Mouse (Mus musculus): ENCODE measurements around the gene Mmp10. TPM values are rescaled to one million over a fixed set of nuclear protein-coding genes. Genes with fewer than 3 reads are reported as not detected.

The Mmp10 gene
- not detected in 2 replicates for polyA plus RNA-seq (2012; ENCODE audit: insufficient read depth, insufficient read length, missing spikeins)

DNA sequence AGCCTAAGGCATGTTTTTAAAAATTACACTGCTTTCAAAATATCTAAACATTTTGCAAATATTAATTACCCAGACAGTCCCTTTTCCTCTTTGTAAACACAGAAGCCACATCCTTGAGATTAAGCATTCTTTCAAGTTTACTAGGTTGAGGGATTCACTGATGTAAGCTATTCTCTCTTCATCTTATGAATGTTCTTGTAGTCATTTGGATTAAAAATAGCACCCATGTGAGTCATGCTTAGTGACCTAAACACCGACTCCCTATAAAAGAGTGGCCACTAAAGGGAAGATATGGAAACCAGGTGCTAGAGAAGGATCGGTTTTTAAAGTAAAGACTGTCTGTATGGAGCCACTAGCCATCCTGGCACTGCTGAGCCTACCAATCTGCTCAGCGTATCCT, at the start of gene Mmp10:
Gene Mmp10 (plus strand): TSS at position 302 of the 400 bp plus-strand sequence.
- Histone ChIP-seq H3K4me3 (ENCODE audit: insufficient read depth, low read depth, low read length) (no peak within 1 kb of the TSS), H3K27ac (replicated peaks; ENCODE audit: low read depth, low read length) (no peak within 1 kb of the TSS), H3K4me1 (ENCODE audit: control insufficient read depth, insufficient read depth, insufficient read length, low read length) (no peaks in the 10 kb centered on the region)

DNA sequence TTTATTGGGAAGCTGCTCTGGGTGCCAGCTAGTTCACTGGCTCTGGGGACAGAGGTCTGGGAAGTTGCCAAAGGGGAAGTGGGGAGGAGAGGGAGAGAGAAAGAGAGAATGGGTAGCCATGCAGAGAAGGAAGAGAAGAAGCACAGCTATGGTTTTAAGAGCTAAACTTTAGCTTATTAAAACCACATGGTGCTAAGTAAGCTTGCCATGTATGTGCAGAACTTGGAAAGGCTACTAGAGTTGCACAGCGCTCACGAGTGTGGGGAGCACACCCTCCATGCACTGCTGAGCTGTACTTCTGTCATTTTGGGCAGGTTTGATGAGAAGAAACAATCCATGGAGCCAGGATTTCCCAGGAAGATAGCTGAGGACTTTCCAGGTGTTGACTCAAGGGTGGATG, 48.9 kb upstream of the Mmp10 start:
- H3K4me1 ChIP-seq (ENCODE audit: control insufficient read depth, insufficient read depth, insufficient read length, low read length): no peaks in the 10 kb centered on the region
- H3K4me3 ChIP-seq (ENCODE audit: insufficient read depth, low read depth, low read length): no peak overlapping the region
- no peak overlapping the region for H3K27ac ChIP-seq (replicated peaks; ENCODE audit: low read depth, low read length)

DNA sequence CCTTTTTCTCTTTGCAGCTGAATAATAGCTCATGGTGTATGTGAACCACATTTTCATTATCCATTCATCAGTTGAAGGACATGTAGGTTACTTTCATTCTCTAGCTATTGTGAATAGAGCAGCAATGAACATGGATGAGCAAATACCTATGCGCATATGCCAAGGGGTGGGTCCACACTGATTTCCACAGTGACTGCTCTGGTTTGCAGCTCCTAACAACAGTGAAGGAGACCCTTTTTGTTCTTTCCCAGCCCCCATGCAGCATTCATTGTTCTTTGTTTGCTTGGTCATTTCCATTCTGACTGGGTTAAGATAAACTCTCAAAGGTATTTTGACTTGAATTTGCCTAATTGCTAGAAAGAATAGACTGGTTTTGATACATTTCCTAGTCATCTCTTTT, 31.9 kb upstream of the Mmp10 start:
- H3K4me3 ChIP-seq (ENCODE audit: insufficient read depth, low read depth, low read length): no peak overlapping the region
- no peaks in the 10 kb centered on the region for H3K4me1 ChIP-seq (ENCODE audit: control insufficient read depth, insufficient read depth, insufficient read length, low read length)
- H3K27ac ChIP-seq (replicated peaks; ENCODE audit: low read depth, low read length): no peak overlapping the region

- Histone ChIP-seq H3K4me1 (ENCODE audit: control insufficient read depth, insufficient read depth, insufficient read length, low read length) (no peaks in the 10 kb centered on the region), H3K27ac (replicated peaks; ENCODE audit: low read depth, low read length) (no peak overlapping the region), H3K4me3 (ENCODE audit: insufficient read depth, low read depth, low read length) (no peak overlapping the region)
Observed at GRCm38 (mm10) chr9:7483684-7484394, 18.3 kb upstream of the Mmp10 start.

DNA sequence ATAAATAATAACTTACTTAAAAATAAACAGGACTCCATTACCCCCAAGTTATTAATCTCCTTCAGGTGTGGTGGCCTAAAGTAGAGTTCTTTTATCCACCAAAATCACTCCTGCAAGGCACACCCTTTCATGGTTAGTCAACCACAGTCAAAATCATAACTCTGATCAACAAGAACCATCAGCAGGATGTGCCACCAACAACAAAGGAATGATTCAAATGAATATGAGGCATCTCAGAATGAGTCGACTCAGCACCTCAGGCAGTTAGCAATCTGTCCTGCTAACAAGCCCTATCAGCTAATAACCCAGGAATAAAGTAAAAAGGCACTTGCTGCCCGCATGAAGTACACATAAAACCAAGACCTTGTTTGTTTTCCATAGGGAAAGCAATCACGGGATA, 1.0 kb upstream of the Mmp10 start:
- Histone ChIP-seq H3K4me3 (ENCODE audit: insufficient read depth, low read depth, low read length) (no peak overlapping the region), H3K4me1 (ENCODE audit: control insufficient read depth, insufficient read depth, insufficient read length, low read length) (no peaks in the 10 kb centered on the region), H3K27ac (replicated peaks; ENCODE audit: low read depth, low read length) (no peak overlapping the region)

- Histone ChIP-seq H3K4me1 (ENCODE audit: control insufficient read depth, insufficient read depth, insufficient read length, low read length) (no peaks in the 10 kb centered on the region), H3K27ac (replicated peaks; ENCODE audit: low read depth, low read length) (no peak overlapping the region), H3K4me3 (ENCODE audit: insufficient read depth, low read depth, low read length) (no peak overlapping the region)
Observed at GRCm38 (mm10) chr9:7507321-7507876, 5.2 kb downstream of the Mmp10 start.

DNA sequence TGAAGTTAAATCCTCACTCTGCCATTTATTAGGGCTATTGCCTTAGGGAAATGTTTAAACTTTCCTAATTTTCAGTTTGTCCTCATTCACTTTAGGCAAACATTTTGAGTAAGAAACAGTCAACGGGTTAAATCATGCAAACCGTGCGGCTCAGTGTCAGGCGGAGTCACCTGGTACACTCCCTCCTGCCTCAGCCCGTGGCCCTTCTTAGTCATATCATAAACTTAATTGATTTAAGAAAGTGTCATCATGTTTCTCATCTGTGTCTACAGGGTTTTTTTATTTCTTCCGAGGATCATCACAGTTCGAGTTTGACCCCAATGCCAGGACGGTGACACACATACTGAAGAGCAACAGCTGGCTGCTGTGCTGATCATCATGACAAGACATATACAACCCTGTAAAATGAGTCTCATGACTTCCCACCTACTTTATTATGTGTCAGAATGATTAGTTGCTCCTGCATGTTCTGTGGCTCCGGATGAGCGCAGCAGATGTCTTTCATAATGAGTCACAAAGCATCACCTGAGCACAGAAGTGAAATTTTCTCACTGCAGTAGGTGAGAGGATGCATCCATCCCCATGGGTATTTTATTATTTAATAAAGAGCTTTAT, 7.6 kb downstream of the Mmp10 start:
- H3K4me1 ChIP-seq (ENCODE audit: control insufficient read depth, insufficient read depth, insufficient read length, low read length): no peaks in the 10 kb centered on the region
- H3K4me3 ChIP-seq (ENCODE audit: insufficient read depth, low read depth, low read length): no peak overlapping the region
- H3K27ac ChIP-seq (replicated peaks; ENCODE audit: low read depth, low read length): no peak overlapping the region

DNA sequence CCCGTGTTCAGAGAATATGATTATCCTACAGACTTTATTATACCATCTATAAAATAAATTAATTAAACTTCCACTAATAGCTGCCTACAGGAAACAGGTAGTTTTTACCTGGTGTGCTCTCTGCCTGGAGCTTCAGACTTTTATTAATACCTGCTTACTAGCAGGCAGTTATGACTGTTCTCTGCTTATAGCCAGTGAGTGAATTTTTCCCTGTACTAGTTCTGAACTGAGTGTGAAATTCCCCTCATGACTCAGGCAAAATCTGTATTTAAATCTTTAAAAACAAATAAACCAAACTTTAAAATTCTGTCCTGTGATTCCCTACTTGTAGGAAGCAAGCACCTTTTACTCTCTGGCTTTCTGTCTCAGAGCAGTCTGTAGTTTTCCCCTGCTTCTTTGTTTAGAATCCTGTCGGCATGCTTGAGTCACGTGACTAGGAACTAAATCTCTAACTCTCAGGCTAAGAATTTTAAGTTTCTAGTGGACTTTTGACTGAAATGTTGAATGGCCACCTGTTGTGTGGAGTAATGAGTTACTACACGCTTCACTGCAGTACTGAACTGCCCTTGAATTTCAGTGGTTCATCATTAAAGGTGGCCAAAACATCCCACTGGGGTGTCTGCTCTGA, 15.9 kb downstream of the Mmp10 start:
- no peak overlapping the region for H3K4me3 ChIP-seq (ENCODE audit: insufficient read depth, low read depth, low read length)
- no peak overlapping the region for H3K27ac ChIP-seq (replicated peaks; ENCODE audit: low read depth, low read length)
- no peaks in the 10 kb centered on the region for H3K4me1 ChIP-seq (ENCODE audit: control insufficient read depth, insufficient read depth, insufficient read length, low read length)

- Histone ChIP-seq H3K27ac (replicated peaks; ENCODE audit: low read depth, low read length) (no peak overlapping the region), H3K4me1 (ENCODE audit: control insufficient read depth, insufficient read depth, insufficient read length, low read length) (no peaks in the 10 kb centered on the region), H3K4me3 (ENCODE audit: insufficient read depth, low read depth, low read length) (no peak overlapping the region)
Observed at GRCm38 (mm10) chr9:7526255-7526940, 24.2 kb downstream of the Mmp10 start.

DNA sequence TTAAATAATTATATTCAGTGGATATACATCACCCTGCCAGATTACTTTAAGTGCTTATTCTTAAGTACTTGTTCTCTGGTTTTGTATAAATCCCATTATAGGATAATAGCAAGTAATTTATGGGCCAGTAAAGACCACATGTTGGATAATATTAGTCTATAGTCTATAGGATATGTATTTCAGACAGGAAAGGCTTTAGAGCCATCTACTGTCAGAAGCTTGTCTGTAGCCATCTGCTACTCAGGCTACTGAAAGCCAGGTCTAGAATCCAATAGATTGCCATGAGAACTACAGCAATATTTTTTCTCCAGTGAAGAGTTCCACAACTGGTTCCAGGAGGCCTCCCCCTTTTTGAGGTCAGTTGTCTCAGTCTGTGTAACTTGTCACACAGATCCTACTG, 40.6 kb downstream of the Mmp10 start:
- H3K27ac ChIP-seq (replicated peaks; ENCODE audit: low read depth, low read length): no peak overlapping the region
- H3K4me1 ChIP-seq (ENCODE audit: control insufficient read depth, insufficient read depth, insufficient read length, low read length): no peaks in the 10 kb centered on the region
- H3K4me3 ChIP-seq (ENCODE audit: insufficient read depth, low read depth, low read length): no peak overlapping the region

DNA sequence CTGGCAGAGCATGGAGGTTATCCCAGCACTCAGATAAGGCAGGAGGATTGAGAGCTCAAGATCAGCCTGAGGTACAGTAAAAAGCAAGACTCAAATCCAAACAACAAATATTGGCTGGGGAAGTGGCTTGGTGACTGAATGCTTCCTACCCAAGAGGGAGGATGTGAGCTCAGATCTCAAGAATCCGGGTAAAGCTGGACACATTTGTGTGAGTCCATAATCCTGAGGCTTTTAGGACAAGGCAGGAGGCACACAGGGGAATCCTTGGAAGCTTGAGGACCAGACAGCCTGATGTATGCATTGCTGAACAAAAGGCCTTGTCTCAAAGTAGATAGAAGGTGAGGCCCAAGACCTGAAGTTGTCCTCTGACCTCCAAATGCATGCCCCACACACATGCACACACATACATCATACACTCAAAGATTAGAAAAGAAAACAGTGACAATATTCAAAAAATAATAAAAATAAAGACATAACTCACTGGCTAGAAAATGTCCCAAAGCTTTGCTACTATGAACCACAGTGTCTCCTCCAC, 42.8 kb downstream of the Mmp10 start:
- no peaks in the 10 kb centered on the region for H3K4me1 ChIP-seq (ENCODE audit: control insufficient read depth, insufficient read depth, insufficient read length, low read length)
- no peak overlapping the region for H3K4me3 ChIP-seq (ENCODE audit: insufficient read depth, low read depth, low read length)
- H3K27ac ChIP-seq (replicated peaks; ENCODE audit: low read depth, low read length): no peak overlapping the region

DNA sequence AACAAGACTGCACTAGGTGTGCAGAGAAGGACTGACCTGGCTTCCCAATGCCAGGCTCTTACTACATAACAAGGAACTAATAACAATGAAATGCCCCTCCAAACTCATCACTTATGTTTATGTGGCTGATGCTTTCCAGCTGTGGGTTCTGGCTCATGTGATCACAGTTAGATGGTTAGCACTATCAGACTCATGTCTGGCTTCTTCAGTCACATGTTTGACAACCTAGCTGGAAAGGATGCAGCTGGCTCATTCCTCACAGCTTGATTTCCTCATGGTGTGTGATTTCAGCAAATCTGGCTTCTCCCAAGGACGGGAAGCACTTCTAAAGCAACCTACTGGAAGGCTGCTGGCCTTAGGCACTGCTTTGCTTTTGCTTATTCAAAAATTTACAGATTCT, 43.3 kb downstream of the Mmp10 start:
- no peak overlapping the region for H3K27ac ChIP-seq (replicated peaks; ENCODE audit: low read depth, low read length)
- no peak overlapping the region for H3K4me3 ChIP-seq (ENCODE audit: insufficient read depth, low read depth, low read length)
- no peaks in the 10 kb centered on the region for H3K4me1 ChIP-seq (ENCODE audit: control insufficient read depth, insufficient read depth, insufficient read length, low read length)

- no peak overlapping the region for H3K27ac ChIP-seq (replicated peaks; ENCODE audit: low read depth, low read length)
- no peak overlapping the region for H3K4me3 ChIP-seq (ENCODE audit: insufficient read depth, low read depth, low read length)
- H3K4me1 ChIP-seq (ENCODE audit: control insufficient read depth, insufficient read depth, insufficient read length, low read length): no peaks in the 10 kb centered on the region
Observed at GRCm38 (mm10) chr9:7545920-7546319, 43.8 kb downstream of the Mmp10 start.

DNA sequence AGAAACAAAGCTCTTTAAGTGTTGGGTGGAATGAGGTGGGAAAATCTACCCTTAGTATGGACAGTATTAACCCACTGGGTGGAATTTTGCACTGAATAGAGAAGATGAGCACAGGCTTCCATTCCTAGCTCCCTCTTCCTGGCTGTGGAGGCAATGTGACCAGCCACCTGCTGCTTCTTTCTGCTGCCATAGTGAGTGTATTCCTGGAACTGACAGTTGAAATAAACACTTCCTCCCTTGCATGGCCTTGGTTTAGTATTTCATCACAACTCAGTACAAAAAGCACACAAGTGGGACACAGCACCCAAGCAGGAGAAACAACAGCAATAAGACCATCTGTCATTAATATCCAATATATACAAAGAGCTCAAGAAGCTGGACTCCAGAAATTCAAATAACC, 49.8 kb downstream of the Mmp10 start:
- H3K4me1 ChIP-seq (ENCODE audit: control insufficient read depth, insufficient read depth, insufficient read length, low read length): no peaks in the 10 kb centered on the region
- H3K27ac ChIP-seq (replicated peaks; ENCODE audit: low read depth, low read length): no peak overlapping the region
- no peak overlapping the region for H3K4me3 ChIP-seq (ENCODE audit: insufficient read depth, low read depth, low read length)

DNA sequence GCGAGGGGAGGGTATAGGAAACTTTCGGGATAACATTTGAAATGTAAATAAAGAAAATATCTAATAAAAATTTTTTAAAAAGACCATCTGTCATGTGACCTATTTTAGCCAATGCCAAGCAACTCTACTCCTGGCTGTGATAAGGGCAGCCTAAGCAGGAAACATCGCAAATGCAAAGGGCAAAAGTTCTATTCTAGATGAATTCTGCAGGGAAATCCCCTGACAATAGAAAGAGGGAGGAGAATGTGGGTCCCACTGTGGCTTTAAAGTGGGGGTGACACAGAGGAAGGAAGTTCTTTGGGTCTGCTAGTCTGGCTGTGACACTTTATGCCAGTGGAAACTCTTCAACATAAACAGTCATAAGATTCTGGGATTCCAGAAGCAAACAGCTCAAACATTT, 51.4 kb downstream of the Mmp10 start:
- Histone ChIP-seq H3K4me3 (ENCODE audit: insufficient read depth, low read depth, low read length) (no peak overlapping the region), H3K27ac (replicated peaks; ENCODE audit: low read depth, low read length) (no peak overlapping the region), H3K4me1 (ENCODE audit: control insufficient read depth, insufficient read depth, insufficient read length, low read length) (no peaks in the 10 kb centered on the region)

Measured in brown adipose tissue, adult 24 weeks (tissue).